Mouse (Mus musculus) frontal cortex, postnatal 36 days (tissue): ENCODE measurements around the gene Prr30.
"Not testable (repeated sequence)": the region's sequence is repeated elsewhere in the genome, so short reads cannot be mapped to it uniquely, and the experiment has no call there.

Experiments used
- DNase-seq, 2 experiments: peaks; one replicate each; pipeline ENCODE4 v3.0.0; 2022; ENCODE audit warnings: low spot score in 2 of 2

The Prr30 gene

GRCm38 (mm10) chr14:101200230-101200629 lies at the start of gene Prr30:
Gene Prr30 (minus strand): TSS chr14:101200330.
- no peak for DNase-seq

- no peak for DNase-seq
Observed at GRCm38 (mm10) chr14:101246793-101247192, 46.7 kb upstream of the Prr30 start.

GRCm38 (mm10) chr14:101245706-101246105 lies 45.6 kb upstream of the Prr30 start:
- DNase-seq = no peak

- not testable (repeated sequence) for DNase-seq
Observed at GRCm38 (mm10) chr14:101244441-101244840, 44.3 kb upstream of the Prr30 start.

GRCm38 (mm10) chr14:101237965-101238364 lies 37.8 kb upstream of the Prr30 start:
- no peak for DNase-seq

- DNase-seq = peak in 1 of 2 experiments; percentile 7
Observed at GRCm38 (mm10) chr14:101229068-101229467, 28.9 kb upstream of the Prr30 start.

GRCm38 (mm10) chr14:101222319-101222718 lies 22.2 kb upstream of the Prr30 start:
- DNase-seq = no peak

GRCm38 (mm10) chr14:101172258-101172657 lies 27.9 kb downstream of the Prr30 start:
- no peak for DNase-seq
